Mouse (Mus musculus) intestine, embryonic 16.5 days (tissue): Measurements from ENCODE around the gene Serpinb9f. TPM values are rescaled to one million over a fixed set of nuclear protein-coding genes. Genes with fewer than 3 reads are reported as not detected.
"Not testable (repeated sequence)": the region's sequence is repeated elsewhere in the genome, so short reads cannot be mapped to it uniquely, and the experiment has no call there.

Source experiments
- ATAC-seq: fragments of 200-750 bp; cut with Nextera tagmentation; 2 replicates; pipeline ENCODE4 v1.8.0; 2017; ENCODE audit warnings: moderate TSS enrichment, moderate library complexity
- H3K27ac ChIP-seq: fragments of 300-500 bp; sonication (generic); 2 replicates; pipeline ENCODE4 v1.5.1; 2014; ENCODE audit warnings: mild to moderate bottlenecking, low read length
- H3K27me3 ChIP-seq: fragments of 300-500 bp; sonication (generic); replicated peaks from 2 replicates; pipeline ENCODE4 v1.6.1; 2014; ENCODE audit warnings: low read length, control low read depth, mixed read lengths; ENCODE audit not compliant: control insufficient read depth, insufficient read depth
- H3K36me3 ChIP-seq: fragments of 300-500 bp; sonication (generic); 2 replicates; pipeline ENCODE4 v1.6.1; 2014; ENCODE audit warnings: low read length, control low read depth; ENCODE audit not compliant: control insufficient read depth, insufficient read depth
- H3K4me1 ChIP-seq: fragments of 300-500 bp; sonication (generic); 2 replicates; pipeline ENCODE4 v1.6.1; 2014; ENCODE audit warnings: low read length, control low read depth, mixed read lengths; ENCODE audit not compliant: control insufficient read depth, insufficient read depth
- H3K4me2 ChIP-seq: fragments of 300-500 bp; sonication (generic); 2 replicates; pipeline ENCODE4 v1.6.1; 2014; ENCODE audit warnings: low read depth, low read length, control low read depth
- H3K4me3 ChIP-seq: fragments of 300-500 bp; sonication (generic); 2 replicates; pipeline ENCODE4 v1.5.1; 2014; ENCODE audit warnings: mild to moderate bottlenecking, low read length
- H3K9ac ChIP-seq: fragments of 300-500 bp; sonication (generic); 2 replicates; pipeline ENCODE4 v1.6.1; 2014; ENCODE audit warnings: low read depth, low read length
- H3K9me3 ChIP-seq: fragments of 300-500 bp; sonication (generic); 2 replicates; pipeline ENCODE4 v1.6.1; 2016; ENCODE audit warnings: low read length, control low read depth; ENCODE audit not compliant: control insufficient read depth
- WGBS: fragments of 180-500 bp; shearing (Covaris S2); extraction: QIAGEN DNeasy Blood & Tissue Kit; methylation state at CpG from one replicate; pipeline ENCODE4 v1.1.7; 2014; 5-methylcytosine and 5-hydroxymethylcytosine counted together
- polyA plus RNA-seq: library from polyadenylated mRNA; unstranded; fragments of >200 nt; fragmentation: Nextera tagmentation; extraction: Ambion mirVana; gene quantifications from 2 replicates; pipeline ENCODE4 v1.2.1, GENCODE M21; 2015

Serpinb9f gene
- polyA plus RNA-seq, result not detected in 2 replicates

DNA sequence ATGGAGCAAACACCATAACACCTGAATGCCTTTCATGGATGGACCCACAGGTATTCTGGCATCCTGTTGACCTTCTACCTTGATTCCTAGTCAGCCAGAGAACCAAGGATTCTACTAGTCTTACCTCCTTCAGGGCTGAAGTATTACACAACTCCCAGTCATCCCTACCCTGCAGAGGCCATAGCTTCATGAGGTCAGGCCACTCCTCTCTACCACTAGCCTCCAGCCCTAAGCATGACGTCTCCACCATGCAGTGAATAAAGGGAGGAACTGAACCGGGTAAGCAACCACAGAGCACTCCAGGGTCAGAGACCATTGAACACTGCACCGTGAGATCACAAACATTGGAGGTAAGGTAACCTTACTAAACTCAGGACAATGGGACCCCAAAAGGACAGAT lies at the start of gene Serpinb9f:
Gene Serpinb9f (plus strand): TSS at position 301 of the 400 bp plus-strand sequence.
- H3K36me3 ChIP-seq, H3K27me3 ChIP-seq, H3K9me3 ChIP-seq, H3K9ac ChIP-seq, H3K4me1 ChIP-seq, ATAC-seq, H3K4me3 ChIP-seq, H3K27ac ChIP-seq, H3K4me2 ChIP-seq: not testable (repeated sequence)
- 91% methylated on average over 3 of the region's 3 CpGs for WGBS

DNA sequence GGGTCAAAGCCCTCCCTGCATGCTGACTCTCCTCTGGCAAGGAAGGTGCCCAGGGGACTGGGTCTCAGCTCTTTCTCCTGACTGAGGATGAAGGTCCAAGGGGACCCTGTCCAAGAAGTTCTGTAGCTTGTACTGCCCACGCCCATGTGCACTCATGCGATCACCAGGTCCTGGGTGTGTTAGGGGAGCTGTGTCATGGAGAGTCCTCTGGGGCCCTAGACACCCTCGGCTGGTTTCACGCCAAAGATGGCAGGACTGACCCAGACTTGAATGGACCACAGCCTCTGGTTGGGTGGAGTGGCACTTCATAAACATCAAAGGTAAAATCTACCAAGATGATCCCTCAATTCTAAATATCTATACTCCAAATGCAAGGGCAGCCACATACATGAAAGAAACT lies 15.2 kb upstream of the Serpinb9f start:
- not testable (repeated sequence) for H3K4me3 ChIP-seq, H3K4me1 ChIP-seq, H3K36me3 ChIP-seq, H3K27ac ChIP-seq, ATAC-seq, H3K4me2 ChIP-seq, H3K9ac ChIP-seq, H3K9me3 ChIP-seq, H3K27me3 ChIP-seq
- WGBS, result 83% methylated on average over 4 of the region's 4 CpGs

DNA sequence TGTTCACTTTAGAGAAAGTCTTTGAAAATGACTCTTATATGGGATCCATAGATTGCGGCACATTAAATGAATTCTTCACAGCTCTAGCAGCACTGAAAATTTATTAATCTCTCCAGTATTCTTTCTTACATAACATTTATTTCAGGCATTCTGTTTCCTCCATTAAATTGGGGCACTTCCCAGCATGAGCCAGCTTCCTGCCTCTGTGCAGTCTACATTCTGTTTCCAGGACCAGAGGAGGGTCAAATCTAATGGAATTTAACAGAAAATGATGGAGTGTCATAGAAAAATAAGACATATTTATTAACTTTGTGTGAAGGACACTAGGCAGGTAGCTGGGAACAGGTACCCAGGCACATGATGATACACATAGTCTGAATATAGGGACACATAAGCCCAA lies 32.8 kb downstream of the Serpinb9f start:
- H3K9ac ChIP-seq, H3K9me3 ChIP-seq, ATAC-seq, H3K4me3 ChIP-seq, H3K36me3 ChIP-seq, H3K4me2 ChIP-seq, H3K4me1 ChIP-seq, H3K27me3 ChIP-seq, H3K27ac ChIP-seq: not testable (repeated sequence)
- no CpG with 5 or more reads among the region's 1 CpGs for WGBS

Other genes with a start within 250 kb of the Serpinb9f start
- gene Serpinb1b, start 245.5 kb upstream of the Serpinb9f start, polyA plus RNA-seq, result 0.15 and 0.18 TPM in 2 replicates
- not detected in 2 replicates for gene Serpinb9c, start 164.3 kb upstream of the Serpinb9f start, polyA plus RNA-seq
- not detected in 2 replicates for gene Serpinb9d, start 131.1 kb upstream of the Serpinb9f start, polyA plus RNA-seq
- not detected in 2 replicates for gene Serpinb9e, start 74.5 kb upstream of the Serpinb9f start, polyA plus RNA-seq
- gene Gm11397, start 71.7 kb downstream of the Serpinb9f start, polyA plus RNA-seq, result not detected in 2 replicates
- gene Serpinb9g, start 160.7 kb downstream of the Serpinb9f start, polyA plus RNA-seq, result not detected in 2 replicates